Mouse (Mus musculus) gastrocnemius, adult 18-20 months (tissue): Measurements from ENCODE around the gene E330034G19Rik. TPM values are rescaled to one million over a fixed set of nuclear protein-coding genes. Genes with fewer than 3 reads are reported as not detected.
"Not testable (repeated sequence)": the region's sequence is repeated elsewhere in the genome, so short reads cannot be mapped to it uniquely, and the experiment has no call there.

Experiments used
- DNase-seq: peaks from one replicate; pipeline ENCODE4 v3.0.0; 2021; ENCODE audit warnings: low spot score
- total RNA-seq, 2 experiments: library from RNA; stranded (reverse); gene quantifications; 2 replicates each; pipeline ENCODE4 v1.2.3; 2021

The E330034G19Rik gene
- total RNA-seq, 2 experiments from 2014 or later: not detected

DNA sequence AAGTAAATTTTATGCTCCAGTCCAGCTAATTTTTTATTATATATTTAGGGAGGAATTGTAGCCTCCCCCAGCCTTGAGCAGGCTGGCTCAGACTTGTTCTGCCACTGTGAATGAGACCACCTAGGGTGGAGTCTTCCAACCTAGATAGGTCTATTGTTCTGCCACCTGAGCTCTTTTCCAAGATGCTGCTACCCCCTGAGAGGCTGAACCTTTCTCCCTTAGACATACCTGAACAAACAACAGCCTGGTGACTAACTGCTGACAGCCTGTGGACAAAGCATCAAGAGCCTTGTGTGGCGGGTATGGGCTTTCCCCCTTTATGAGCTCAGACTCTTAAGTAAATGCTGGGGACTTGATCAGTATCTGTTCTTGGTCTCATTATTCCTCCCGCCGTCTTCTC is 54.0 kb downstream of the E330034G19Rik start:
- DNase-seq: not testable (repeated sequence)

- peak; percentile 19 for DNase-seq
Measured at GRCm38 (mm10) chr14:24358295-24358951, 65.4 kb downstream of the E330034G19Rik start.

Other genes with a start within 250 kb of the E330034G19Rik start
- gene Dlg5, start 47.3 kb upstream of the E330034G19Rik start, total RNA-seq: 1 to 10 TPM; 5.5 to 6.7 TPM
- gene Polr3a, start 193.8 kb downstream of the E330034G19Rik start, total RNA-seq: 1 to 10 TPM; 6.2 to 8.2 TPM
- 100 to 1,000 TPM; 767 to 782 TPM for gene Rps24, start 193.9 kb downstream of the E330034G19Rik start, total RNA-seq